Mouse (Mus musculus) gastrocnemius, postnatal 25 days (tissue): ENCODE measurements around the gene Xdh. TPM values are rescaled to one million over a fixed set of nuclear protein-coding genes. Genes with fewer than 3 reads are reported as not detected.
A peak's percentile ranks its signal among the peaks of the same experiment; 100 is the strongest.

Source experiments
- DNase-seq: peaks from one replicate; pipeline ENCODE4 v3.0.0; 2022
- total RNA-seq, 2 experiments: library from RNA; stranded (reverse); gene quantifications; 1 replicate in 1 of 2; 2 replicates in 1 of 2; pipeline ENCODE4 v1.2.3; 2021

The Xdh gene
- total RNA-seq, 2 experiments from 2014 or later: 31.3 to 39.1 TPM

DNA sequence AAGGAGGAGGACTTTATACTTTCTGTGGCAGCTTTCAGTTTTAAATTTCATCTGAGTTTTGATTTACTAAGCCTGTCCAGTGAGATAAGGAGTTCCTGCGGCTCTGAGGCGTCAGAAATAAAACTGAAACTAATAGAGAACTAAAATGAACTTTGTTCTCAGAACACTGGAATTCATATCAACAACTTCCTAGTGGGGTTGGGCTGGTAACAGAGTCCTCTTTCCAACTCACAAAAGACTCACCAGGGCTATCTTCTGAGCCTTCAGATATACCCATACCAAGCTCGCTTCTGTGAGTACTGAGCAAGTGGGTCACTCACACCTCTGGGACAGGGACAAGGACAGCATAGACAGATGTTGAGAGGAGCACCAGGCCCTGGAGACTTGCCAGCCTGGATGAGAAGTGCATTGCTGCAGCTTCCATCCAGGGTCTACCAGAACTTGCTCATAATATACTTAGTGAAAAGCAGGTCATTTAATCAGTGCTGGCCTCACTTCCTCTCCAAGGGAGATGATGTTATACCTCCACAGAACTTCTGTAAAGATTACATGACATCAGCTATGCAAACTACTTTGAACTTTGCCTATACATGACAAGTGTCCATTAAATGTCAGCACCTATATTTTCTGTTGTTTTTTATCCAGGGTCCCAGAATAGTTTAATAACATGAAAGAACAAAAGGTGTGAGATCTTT lies 7.6 kb downstream of the Xdh start:
- no peak for DNase-seq

DNA sequence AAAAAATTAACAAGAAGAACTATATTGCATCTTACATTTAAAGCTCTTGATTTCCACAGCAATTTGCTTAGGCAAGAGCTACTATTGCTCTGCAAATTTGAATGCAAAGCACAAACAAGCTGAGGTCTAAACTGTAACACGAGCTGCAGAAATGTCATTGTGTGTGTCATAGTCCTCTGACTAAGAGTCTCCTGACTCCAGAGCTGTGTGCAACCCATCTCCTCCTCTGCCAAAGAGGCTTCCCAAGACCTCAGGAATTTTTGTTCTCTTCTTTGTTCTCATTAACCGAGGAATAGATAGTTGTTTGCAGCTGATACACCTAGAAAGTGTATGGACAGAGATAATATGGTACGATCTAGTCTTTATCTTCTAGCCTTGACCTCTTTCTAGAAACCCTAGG lies 8.2 kb downstream of the Xdh start:
- DNase-seq: no peak

DNA sequence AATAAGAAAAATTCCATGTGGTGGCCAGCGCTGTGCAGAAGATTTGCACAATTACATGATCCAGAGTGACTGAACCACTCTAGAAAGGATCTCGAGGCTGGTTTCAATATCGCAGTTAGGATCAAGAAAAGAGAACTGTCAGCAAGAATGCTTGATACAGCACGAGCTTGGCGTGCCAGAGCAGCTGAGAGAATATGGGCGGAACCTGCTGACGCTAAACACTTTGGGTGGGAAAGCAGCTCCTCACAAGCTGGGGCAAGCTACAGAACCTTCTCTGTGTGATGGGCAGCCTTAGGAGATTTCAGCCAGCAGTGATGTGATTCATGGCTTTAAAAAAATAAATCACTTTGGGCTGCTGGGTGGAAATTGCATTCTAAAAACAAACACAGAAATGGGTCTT lies 12.9 kb downstream of the Xdh start:
- DNase-seq: no peak

DNA sequence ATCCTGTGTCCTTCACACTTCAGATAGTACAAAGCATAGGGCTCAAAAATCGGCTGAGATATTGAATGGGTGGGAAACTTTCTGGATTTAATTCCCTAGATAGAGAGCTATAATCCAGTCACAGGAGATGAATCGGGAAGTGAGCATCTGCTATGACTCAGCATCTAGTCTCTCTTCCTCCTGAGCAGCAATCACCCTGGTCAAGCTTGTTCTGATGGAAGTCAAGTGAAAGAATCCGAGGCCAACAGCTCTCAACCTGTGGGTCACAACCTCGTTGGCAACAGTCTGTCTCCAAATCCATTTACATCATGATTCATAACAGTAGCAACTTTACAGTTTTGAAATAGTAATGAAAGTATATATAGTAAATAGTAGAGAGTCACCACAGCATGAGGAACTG lies 14.8 kb downstream of the Xdh start:
- no peak for DNase-seq

DNA sequence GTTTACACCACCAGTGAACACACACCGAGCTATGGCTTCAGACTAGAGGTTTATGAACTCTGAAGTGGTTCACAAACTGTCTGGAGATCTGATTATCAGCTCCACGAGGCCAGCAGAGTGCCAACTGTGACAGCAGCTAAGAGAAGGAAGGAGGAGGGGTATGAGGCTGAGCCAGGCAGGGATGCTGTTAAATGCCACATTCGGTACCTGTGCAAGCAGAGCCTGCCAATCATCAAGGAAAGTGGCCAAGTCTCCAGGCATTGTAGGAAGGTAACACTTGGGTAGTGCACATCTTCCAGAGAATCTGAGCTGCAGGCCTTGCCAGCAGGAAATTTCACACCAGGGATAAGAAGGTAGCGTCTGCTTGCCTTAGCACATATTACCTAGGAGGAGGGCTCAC lies 15.7 kb downstream of the Xdh start:
- no peak for DNase-seq

DNA sequence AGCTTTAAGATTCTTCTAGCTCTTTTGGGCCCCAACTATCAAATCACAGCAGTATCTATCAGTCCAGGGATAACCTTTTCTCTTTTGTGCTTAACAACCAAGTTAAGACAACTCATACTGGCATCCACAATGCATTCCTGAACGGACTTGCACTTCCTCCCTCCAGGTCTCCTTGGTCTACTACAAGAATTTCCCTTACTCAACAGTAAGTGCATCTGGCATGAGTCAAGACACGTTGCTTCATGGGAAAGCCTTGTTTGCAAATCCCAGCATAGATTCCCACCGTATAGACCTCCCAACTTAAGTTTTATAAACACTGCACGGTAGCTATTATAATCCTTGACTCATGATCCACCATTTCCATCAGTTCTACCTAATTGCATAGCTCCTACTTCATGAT lies 16.4 kb downstream of the Xdh start:
- DNase-seq: no peak

DNA sequence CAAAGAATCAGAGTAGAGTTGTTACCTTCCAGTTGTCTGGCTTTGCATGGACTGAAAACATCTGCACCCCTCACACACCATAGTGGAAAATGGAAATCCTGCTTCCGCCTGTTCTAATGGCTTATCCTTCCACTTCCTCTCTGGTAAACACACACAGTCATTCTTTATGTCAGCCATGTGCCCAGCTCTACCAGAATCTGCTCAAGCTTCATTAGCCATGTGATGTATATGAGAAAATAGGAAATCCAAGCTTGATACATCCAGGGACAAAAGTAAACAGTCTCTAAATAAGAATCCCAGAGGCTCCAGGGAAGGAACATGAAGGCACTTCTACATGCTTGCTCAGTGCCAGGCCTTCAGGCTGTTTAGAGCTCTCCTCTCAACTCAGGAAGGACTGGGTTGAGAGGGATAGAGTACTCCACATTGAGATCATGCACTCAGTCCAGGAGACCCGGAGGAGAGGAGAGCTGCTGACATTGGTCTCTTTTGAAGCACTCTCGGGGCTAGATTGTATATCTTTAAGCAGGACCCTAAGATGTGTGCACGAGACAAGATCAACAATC lies 17.4 kb downstream of the Xdh start:
- DNase-seq: no peak

DNA sequence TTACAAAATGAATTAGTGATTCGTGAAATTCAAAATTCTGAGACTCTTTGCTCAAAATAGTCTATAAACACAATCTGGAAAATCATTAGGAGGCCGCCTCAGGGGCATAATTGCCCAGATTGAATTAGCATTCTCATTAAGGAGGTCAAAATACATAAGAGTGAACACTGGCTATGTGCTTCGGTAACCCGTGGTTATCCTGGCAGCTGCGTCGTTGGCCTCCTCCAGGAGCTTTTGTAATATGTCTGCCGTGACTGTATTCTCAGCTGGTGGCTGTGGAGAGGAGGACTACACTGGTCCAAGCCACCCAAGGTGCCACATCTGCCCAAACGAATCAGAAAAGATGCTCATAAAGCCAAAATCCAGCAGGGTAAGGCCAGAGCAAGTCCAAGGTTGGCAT lies 30.5 kb downstream of the Xdh start:
- no peak for DNase-seq

DNA sequence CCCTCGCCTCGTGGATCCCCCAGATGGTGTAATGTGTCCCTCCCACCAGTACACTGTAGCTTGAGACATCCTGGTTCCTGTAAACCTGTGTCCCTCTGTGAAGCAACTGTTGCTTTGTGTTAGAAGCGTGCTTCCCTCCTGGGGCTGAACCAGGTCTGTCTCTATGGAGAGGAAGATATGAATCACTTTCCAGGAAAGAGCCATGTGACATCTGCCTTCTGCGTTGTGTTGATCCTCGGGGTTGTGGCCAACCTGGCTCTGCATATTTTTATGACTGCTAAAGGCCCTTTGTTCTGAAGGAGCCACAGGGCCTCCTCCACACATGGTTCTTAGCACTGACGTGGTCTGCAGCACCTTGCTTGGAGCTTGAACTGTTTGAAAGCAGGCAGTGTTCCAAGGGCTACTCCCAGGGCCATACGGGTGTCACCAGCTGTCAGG lies 31.0 kb downstream of the Xdh start:
- DNase-seq: no peak

DNA sequence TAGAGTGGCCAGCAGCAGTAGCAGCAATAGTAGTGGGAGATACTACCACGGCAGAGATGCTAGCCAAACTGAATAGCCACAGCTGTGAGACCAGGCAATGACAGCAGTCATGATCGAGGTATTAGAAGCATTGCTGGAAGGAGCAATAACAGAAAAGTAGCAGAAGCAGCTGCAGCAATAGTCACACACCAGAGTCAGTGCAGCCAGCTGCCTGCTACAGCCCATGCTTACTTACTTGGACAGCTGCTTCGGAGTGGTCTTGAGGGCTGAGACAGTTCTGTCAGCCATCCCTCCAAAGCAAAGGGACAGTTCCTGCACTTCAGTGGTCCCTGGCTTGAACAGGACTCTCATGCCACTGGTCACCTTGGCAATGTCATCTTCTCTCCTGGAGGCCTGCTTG lies 31.9 kb downstream of the Xdh start:
- DNase-seq: no peak

DNA sequence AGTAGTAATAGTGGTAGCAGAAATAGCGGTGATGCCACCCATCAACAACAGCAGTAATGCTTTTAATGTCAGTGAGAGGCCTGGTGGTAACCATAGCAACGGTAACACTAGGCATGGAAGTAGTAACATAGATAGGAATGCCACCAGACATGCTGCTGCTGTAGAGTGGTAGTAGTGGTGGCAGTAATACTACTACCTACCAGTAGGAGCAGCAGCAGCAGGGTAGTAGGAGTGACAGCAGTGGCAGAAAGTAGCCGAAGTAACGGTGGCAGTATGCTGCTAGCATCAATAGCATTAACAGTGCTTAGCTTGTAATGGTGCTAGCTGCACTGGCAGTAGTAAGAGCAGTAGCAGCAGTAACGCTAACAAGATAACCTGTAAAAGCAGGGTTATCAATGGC lies 32.3 kb downstream of the Xdh start:
- no peak for DNase-seq

DNA sequence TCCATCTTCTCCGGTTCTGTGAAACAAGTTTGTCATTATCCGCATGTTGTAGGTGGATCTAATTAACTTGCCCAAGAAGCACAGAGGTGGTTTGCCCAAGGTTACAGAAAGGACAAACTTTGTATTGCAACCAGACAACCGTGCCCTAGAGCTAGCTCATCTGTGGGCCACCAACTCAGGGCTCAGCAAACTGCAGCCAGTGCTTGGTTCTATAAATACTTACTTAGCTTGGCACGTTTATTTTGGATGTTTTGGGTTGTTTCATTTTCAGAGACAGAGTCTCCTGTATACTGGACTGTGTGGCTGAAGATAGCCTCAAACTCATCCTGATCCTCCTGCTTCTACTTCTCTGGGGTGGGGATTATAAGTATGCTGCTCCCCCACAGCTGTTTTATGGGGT lies 35.3 kb downstream of the Xdh start:
- DNase-seq: no peak

DNA sequence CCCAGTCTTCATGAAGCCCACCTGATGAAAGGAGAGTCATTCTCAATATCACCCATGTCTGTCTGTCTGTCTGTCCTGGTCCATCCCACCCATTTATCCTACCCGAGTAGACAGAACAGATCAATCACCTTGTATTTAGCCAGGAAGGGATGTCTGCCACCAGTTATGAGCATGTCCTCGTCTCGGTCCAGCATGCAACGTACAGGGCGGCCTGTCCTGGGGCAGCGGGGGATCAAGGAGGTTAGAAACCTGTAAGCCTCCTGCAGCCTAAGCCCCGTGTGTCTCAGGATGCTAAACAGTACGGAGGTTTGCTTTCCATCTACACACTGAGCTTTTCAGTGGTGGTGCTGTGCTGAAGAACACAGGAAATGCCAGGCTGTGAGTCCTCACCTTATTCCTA lies 43.9 kb downstream of the Xdh start:
- DNase-seq: no peak

DNA sequence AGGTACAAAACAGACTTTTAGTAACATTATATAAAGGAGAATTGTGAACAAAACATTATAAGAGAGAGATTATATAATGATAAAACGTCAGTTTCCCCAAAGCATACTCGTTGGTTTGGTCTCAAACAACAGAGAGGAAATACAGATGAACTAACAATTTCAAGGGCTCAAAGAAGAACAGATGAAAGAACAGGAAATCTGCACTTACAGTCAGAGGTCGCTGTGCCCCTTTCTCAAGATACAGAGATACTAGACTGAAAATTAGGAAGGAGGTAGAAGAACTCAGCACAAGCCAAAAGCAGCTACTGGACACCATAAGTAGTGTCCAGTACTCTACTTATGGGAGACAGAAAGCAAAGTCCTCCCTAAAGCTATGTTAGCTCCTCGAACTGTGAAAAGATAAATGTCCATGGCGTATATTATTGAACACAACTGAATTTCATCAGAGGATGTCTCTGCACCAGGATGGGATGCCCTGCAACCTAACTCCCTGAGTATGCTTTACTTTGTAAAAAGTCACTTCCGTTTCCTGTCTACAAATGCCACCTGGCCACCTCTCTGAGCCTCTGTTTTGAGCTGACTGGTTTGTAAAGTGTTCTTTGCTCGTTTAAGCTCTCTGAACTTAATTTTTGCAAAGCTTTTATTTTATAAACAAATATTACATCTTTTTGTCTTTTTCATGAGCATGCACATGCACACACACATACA lies 44.8 kb downstream of the Xdh start:
- DNase-seq: no peak

DNA sequence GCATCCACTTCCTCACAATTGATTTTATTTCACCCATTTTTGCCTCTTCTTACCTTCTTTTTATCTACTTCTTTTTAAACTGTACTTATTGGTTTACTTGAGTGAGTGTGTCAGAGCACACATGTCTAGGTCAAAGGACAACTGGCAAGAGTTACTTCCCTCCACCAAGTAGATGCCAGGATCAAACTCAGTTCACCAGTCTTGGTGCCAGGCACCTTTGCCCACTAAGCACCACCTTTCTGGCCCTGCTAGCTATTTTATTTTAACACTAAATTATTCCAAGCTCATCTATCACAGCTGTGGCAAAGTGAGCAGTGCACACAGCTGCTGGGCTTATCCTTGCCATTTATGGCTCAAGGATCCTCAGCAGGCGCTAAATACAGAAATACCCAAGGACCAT lies 46.9 kb downstream of the Xdh start:
- DNase-seq: no peak

DNA sequence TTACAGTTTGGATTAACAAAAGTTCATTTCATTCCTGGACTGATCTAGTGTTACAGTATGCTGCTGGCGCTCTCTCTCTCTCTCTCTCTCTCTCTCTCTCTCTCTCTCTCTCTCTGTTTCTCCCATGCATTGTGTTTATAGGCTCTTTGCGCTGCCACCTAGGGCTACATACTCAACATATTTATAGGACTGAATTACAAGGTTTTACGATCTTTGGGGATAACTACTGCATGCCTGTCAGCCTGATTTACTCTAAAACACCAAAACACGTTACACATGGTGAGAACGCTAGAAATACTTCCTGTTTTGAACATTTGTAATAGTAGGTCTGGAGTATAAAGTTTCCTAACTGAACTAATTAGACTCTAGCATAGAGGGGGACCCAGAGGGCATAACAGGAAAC lies 47.8 kb downstream of the Xdh start:
- DNase-seq: no peak

DNA sequence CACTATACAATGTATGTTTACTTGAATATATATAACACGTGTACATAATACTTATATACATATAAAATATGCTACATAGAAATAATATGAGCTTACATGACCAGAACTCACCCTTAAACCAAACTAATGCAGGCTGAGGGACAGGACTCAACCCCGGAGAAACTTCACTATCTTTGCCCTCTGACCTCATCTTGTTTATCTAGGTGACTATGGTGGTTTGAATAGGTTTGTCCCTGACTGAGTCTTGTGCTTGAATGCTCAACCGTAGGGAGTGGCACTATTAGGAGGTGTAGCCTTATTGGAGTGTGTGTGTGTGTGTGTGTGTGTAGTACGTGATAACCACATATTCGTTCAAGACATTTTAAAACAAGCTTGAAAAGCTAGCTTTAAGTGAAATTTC lies 55.6 kb downstream of the Xdh start:
- DNase-seq: no peak

DNA sequence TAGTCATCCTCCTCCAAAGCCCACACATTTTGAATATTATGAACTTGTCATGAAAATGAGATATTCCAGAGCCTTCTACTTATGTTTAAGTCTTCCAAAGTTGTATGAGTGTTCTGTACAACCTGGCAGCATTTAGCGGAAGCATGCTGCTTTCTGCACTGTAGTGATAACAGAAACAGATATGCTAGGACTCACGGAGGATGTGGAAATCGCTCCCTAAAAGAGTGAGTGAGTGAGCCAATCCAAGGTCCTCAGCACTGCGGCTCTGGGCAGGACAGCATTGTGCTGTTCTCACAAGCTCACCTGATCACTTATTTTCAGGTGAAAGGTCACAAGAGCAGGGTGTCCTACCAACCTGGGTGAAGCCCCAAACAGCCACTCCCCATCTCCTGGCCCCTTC lies 56.2 kb downstream of the Xdh start:
- no peak for DNase-seq

DNA sequence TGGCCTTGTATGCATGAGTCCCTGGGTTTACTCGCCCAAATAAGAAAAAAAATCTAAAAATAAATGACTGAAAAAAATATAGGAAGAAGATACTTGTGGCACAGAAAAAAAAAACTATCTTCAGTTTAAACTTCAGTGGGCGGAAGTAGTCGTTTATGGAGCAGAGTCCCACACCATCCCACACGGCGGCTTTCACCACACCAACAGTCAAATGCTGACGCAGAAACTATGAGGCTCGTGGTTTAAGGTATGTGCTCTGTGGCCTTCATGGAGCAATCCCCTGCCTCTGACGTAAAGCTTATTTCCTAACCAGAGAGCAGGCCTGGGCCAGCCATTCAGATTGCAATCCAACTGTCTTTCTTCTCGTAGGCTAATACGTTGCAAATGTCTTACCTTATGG lies 56.8 kb downstream of the Xdh start:
- no peak for DNase-seq

DNA sequence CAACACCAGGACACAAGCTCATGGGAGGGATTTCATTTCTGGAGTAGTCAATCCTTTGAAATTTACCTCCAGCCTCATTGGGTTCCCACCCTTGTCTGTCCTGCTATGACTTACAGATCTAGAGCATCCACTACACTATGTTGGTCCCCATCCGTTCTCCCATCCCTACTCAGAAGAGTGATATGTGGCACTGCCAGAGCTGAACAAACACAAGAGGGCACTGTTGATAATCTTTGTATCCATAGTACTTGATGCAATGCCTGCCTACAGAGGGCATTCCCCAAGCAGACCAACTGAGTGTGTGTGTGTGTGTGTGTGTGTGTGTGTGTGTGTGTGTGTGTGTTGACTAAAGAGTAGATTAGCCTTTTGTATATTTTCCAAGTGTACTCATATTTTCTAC lies 58.4 kb downstream of the Xdh start:
- DNase-seq: no peak

DNA sequence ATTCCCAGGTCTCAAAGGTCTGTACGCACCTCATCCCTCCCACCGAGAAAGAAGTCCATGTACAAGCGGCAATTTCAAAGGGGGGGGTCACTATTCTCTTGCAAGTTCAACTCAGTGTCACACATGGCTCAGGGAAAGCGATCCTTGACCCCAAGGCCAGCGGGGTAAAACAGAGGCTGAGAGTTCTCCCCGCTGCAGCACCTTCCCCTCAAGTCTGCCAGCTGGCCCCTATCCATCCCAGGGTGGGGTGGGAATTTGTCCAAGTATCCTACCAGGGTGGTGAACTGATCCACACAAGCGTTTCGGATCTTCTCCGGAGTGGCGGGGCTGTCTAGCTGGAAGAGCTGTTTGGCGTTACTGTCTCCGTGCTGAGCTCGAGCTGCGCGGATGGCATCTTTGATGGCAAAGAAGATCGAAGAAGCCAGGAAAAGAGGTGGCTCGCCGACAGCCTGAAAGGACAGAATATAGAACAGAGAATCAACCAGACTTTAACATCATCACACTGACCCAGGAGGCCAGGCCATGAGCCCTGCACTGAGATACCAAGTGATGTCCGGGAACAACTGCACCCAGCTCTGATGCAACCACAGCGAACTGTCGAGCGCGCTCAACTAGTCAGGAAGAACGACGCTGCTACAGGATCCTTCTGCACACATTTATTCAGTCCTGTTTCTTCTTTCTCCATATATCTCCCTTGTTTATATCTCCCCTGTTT lies 63.8 kb downstream of the Xdh start:
- DNase-seq: no peak

DNA sequence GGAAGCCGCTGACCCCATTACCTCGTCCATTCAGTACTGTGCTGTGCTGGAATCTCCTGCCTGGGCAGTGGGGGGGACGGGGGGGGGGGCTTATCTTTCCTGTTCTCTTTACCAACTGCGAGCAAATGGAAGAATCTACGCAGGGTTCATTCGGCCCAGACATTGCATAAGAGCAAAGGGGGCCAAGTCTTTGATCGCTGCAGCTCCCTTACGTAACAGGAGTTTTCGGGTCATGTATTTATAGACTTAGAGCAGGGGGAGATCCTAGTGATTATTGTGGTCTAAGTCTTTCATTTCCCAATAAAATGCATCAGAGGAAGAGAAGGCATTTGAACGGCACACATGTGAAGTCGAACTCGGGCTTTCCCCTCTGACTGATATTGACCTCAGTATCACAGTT lies 66.7 kb downstream of the Xdh start:
- DNase-seq: no peak

DNA sequence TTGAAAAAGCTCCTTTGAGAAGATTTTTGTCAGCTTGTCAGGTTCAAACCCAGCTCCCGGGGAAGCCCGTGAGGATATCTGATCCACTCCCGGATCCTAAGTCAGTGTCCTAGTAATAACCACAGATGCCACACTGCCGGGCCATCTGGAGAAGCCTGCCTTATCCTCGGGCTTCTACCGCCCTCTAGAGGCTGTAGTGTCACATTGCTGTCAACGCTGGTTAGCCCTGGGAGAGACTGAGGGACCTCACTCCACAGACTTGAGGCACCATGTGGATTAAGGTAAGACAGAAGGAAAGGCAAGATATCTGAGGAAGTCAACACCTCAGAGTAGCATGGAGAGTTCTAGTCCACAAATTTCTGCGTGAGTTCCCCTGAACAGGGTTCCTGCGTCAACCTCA lies 67.8 kb downstream of the Xdh start:
- peak; percentile 52 for DNase-seq
